Mouse (Mus musculus) hindbrain, embryonic 13.5 days (tissue): ENCODE data around the gene Dusp23. TPM values are rescaled to one million over a fixed set of nuclear protein-coding genes. Genes with fewer than 3 reads are reported as not detected.

Source experiments
- ATAC-seq: fragments of 200-750 bp; cut with Nextera tagmentation; 2 replicates; pipeline ENCODE4 v1.8.0; 2017; ENCODE audit warnings: moderate TSS enrichment; ENCODE audit not compliant: low FRiP score
- H3K27ac ChIP-seq: fragments of 300-500 bp; sonication (generic); 2 replicates; pipeline ENCODE4 v1.5.1; 2015; ENCODE audit warnings: inconsistent platforms, mild to moderate bottlenecking, moderate library complexity
- H3K27me3 ChIP-seq: fragments of 300-500 bp; sonication (generic); 2 replicates; pipeline ENCODE4 v1.6.1; 2015; ENCODE audit warnings: mild to moderate bottlenecking, inconsistent platforms
- H3K36me3 ChIP-seq: fragments of 300-500 bp; sonication (generic); 2 replicates; pipeline ENCODE4 v1.6.1; 2015; ENCODE audit warnings: mild to moderate bottlenecking, inconsistent platforms
- H3K4me1 ChIP-seq: fragments of 300-500 bp; sonication (generic); replicated peaks from 2 replicates; pipeline ENCODE4 v1.6.1; 2015; ENCODE audit warnings: inconsistent platforms
- H3K4me2 ChIP-seq: fragments of 300-500 bp; sonication (generic); 2 replicates; pipeline ENCODE4 v1.6.1; 2015; ENCODE audit warnings: inconsistent platforms, mild to moderate bottlenecking, moderate library complexity
- H3K4me3 ChIP-seq: fragments of 300-500 bp; sonication (generic); 2 replicates; pipeline ENCODE4 v1.5.1; 2015; ENCODE audit warnings: mild to moderate bottlenecking, inconsistent platforms
- H3K9ac ChIP-seq: fragments of 300-500 bp; sonication (generic); 2 replicates; pipeline ENCODE4 v1.6.1; 2015; ENCODE audit warnings: mild to moderate bottlenecking, inconsistent platforms
- H3K9me3 ChIP-seq: fragments of 300-500 bp; sonication (generic); 2 replicates; pipeline ENCODE4 v1.6.1; 2016; ENCODE audit warnings: inconsistent platforms
- WGBS: fragments of 180-500 bp; shearing (Covaris S2); methylation state at CpG from one replicate; pipeline ENCODE4 v1.1.7; 2015; 5-methylcytosine and 5-hydroxymethylcytosine counted together
- polyA plus RNA-seq: library from polyadenylated mRNA; unstranded; fragments of >200 nt; fragmentation: Nextera tagmentation; extraction: Ambion mirVana; gene quantifications from 2 replicates; pipeline ENCODE4 v1.2.1, GENCODE M21; 2015

The Dusp23 gene
- polyA plus RNA-seq, 1 experiment from 2014 or later: 11.0 TPM

DNA sequence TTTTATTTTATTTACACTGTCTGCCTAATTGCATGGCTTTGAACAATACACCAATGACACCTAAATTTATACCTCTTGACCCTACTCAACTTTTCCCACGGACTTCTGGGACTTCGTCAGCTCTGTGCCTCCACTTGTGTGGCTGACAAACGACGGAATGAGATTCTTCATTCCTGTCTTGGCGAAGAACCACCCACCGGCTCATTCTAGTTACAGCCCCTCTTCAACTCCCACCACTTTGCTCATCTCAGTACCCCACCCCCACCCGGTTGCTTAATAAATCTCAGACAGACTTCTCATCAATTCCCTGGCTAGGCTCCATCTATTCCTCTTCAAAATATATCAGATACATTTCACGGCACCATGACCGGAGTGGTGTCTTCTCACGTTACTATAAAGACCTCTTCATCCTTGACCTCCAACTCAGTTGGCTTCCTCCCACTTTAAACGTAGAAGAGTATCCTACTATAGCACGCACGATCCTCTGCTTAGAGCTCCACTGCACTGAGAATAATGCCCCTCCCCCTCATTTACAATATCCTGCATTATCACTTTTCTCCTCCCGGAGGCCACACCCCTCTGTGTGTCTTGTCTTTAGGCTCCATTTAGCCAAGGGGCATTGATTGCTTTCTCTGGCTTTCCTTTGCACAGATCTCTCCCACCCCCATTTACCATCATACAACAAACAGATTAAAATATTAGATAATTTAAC lies 15.2 kb downstream of the Dusp23 start:
- peak; percentile 60 for ATAC-seq
- WGBS: 18% methylated on average over 14 of the region's 14 CpGs
- H3K27ac ChIP-seq: no peak overlapping the region

DNA sequence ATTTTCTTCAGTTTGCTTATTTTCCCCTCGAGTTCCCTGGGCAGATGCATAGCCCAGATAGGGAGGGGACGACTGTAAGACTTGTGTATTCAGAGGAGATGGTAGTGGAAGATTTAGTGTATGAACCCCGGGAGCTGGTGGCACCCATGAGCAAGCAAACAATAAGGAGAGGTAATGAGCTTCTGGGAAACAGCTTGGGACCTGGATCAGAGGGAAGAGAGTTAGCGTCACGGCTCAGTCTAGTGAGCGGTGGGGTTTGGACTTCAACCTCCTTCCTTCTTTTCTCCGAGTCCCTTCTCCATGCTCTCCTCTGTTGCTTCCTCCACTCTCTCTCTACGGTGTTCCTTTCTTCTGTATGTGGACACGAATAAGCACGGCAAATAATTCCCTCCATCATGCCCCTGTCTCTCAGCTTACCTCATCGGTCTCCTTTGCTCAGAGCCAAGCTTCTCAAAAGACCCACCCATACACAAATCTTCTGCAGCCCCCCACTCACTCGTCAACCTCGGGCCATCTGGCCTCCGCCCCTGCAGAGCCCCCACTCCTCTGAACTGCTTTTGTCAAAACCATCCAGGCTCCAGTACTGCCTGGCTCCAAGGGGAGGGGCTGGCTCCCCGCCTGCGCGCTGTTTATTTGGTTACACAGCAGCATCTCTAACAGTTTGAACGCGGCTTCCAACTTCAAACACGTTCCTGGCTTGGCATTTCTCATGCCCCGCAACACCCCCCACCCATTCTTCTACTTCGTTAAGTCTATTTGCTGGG lies 16.0 kb downstream of the Dusp23 start:
- Histone ChIP-seq H3K4me3 (peak overlapping the region; percentile 47), H3K27me3 (no peaks in the 10 kb centered on the region), H3K27ac (peak overlapping the region; percentile 27), H3K4me1 (peaks cover 15% of the 10 kb centered on the region), H3K9ac (peak overlapping the region; percentile 75), H3K9me3 (no peaks in the 10 kb centered on the region), H3K4me2 (peak overlapping the region; percentile 79), H3K36me3 (no peaks in the 10 kb centered on the region)
- WGBS: 9% methylated on average over 21 of the region's 22 CpGs
- peak; percentile 89 for ATAC-seq

More for the DNA sequence above, 15.2 kb downstream of the Dusp23 start:
- peaks cover 15% of the 10 kb centered on the region for H3K4me1 ChIP-seq
- no peaks in the 10 kb centered on the region for H3K36me3 ChIP-seq
- H3K4me2 ChIP-seq: peak overlapping the region; percentile 79
- no peaks in the 10 kb centered on the region for H3K27me3 ChIP-seq
- peak overlapping the region; percentile 47 for H3K4me3 ChIP-seq
- H3K9me3 ChIP-seq: no peaks in the 10 kb centered on the region
- H3K9ac ChIP-seq: peak overlapping the region; percentile 75; the same call in 1 of the 2 replicates

DNA sequence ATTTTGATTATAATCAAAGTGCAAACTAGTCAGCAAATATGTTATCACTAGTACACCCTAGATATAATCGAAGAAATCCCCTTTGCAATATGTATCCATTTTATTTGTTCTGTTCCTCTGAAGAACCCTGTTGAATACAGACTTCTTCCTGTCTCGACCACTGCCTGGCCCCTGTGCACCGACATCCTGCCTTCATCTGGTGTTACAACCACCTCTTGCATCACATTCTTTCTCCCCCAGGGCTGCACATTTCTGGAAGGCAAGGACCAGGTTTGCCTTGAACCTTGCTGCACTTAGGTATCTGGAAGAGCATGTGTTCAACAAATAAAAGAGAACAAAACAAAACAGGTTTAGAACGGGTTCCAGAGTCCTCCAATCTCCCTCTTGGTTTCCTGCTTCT lies 17.4 kb downstream of the Dusp23 start:
- ATAC-seq: no peak
- no peak overlapping the region for H3K4me2 ChIP-seq
- H3K27me3 ChIP-seq: no peaks in the 10 kb centered on the region
- H3K36me3 ChIP-seq: no peaks in the 10 kb centered on the region
- H3K9me3 ChIP-seq: no peaks in the 10 kb centered on the region
- no peak overlapping the region for H3K27ac ChIP-seq
- 75% methylated on average over 4 of the region's 4 CpGs for WGBS
- H3K4me3 ChIP-seq: no peak overlapping the region
- peaks cover 15% of the 10 kb centered on the region for H3K4me1 ChIP-seq
- H3K9ac ChIP-seq: no peak overlapping the region

DNA sequence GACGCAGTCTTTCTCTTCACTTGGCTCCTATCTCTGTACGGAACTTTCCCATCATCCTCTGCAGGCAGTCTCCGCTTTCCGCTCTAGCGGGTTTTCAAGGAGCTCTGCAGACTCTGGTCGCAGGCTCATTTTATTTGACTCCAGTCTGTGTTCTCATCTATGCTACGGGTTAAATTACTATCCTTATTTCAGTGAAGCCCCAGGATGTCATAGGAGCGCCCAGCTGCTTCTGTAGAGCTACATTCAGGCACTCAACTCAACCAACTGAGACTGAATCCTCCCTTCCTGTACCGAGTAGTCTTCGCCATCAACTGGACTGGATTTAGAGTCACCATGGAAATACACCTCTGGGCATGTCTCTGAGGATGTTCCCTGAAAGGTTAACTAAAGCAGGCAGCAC lies 18.1 kb downstream of the Dusp23 start:
- no peak overlapping the region for H3K9ac ChIP-seq
- ATAC-seq: no peak

DNA sequence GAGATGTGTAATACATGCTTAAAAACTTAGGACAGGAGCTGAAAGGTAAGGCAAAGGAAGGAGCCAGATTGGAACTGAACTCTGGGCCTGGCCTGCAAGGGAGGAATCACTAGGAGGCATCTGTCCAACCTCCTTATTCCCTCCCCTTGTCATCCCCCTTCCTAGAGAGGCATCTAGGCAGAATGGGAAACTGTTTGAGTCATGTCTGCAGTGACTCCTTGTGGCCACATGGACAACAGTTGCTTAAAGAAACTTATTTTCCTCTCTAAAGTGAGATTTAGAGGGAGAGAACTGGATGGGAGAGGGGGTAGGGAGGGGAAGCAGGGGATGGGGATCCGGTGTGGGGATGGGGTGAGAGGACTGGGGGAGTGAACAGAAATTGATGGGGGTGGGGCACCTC lies 20.0 kb downstream of the Dusp23 start:
- H3K4me3 ChIP-seq: no peak overlapping the region
- no peak for ATAC-seq
- no peak overlapping the region for H3K4me2 ChIP-seq
- H3K36me3 ChIP-seq: no peaks in the 10 kb centered on the region
- no peak overlapping the region for H3K9ac ChIP-seq
- H3K27ac ChIP-seq: no peak overlapping the region
- H3K4me1 ChIP-seq: peaks cover 14% of the 10 kb centered on the region
- WGBS: 64% methylated on average over 1 of the region's 1 CpGs
- H3K9me3 ChIP-seq: no peaks in the 10 kb centered on the region
- H3K27me3 ChIP-seq: no peaks in the 10 kb centered on the region

More for the DNA sequence above, 18.1 kb downstream of the Dusp23 start:
- Histone ChIP-seq H3K4me2 (no peak overlapping the region), H3K9me3 (no peaks in the 10 kb centered on the region), H3K4me1 (peaks cover 15% of the 10 kb centered on the region), H3K27me3 (no peaks in the 10 kb centered on the region), H3K4me3 (no peak overlapping the region), H3K36me3 (no peaks in the 10 kb centered on the region), H3K27ac (no peak overlapping the region)
- WGBS: 80% methylated on average over 10 of the region's 10 CpGs

DNA sequence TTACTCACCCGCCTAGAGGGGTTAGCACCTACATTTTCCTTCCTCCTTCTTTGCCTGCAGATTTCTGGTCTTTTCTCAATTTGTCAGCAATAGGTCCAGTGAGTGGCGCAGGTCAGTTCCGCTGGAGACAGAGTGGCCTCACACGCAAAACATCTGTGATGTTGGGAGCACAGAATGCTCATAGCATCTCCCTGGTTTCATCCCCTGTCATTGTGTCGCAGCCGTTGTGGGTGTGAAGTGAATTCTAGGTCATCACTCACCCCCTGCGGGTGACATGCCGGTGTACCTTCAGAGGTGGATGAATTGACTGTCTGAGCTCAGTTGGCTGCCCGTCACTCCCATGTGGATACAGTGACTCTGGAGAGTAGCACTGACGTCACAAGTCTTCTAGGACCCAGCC lies 21.5 kb downstream of the Dusp23 start:
- no peak for ATAC-seq
- no peak overlapping the region for H3K4me3 ChIP-seq
- WGBS: 83% methylated on average over 10 of the region's 10 CpGs
- no peaks in the 10 kb centered on the region for H3K9me3 ChIP-seq
- no peak overlapping the region for H3K4me2 ChIP-seq
- no peaks in the 10 kb centered on the region for H3K36me3 ChIP-seq
- H3K4me1 ChIP-seq: no peaks in the 10 kb centered on the region; the same call in 1 of the 2 replicates
- H3K27ac ChIP-seq: no peak overlapping the region
- H3K9ac ChIP-seq: no peak overlapping the region
- no peaks in the 10 kb centered on the region for H3K27me3 ChIP-seq

DNA sequence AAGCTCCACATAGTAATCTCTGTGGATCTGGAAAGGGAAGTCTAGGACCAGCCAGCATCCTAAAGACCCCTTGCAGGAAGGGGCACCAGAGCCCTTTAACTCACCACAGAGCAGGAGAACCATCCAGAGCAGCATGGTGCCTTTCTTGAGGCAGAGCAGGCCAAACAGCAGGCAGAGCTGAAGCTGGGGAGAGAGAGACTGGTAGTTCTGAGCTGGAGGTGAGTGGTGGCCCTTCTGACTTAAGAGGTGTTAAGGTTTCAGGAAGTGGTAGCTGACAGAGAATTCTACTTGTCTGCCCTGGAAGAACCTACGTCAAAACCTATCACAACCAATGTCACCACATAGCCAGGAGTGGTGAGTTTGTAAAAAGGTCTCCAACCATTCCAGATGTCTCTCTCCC lies 30.4 kb downstream of the Dusp23 start, which contains the start of gene Fcrl6:
Gene Fcrl6 (minus strand): TSS at position 226 of the 400 bp plus-strand sequence.
- H3K36me3 ChIP-seq: no peaks in the 10 kb centered on the region
- no peaks in the 10 kb centered on the region for H3K9me3 ChIP-seq
- 60% methylated on average over 1 of the region's 1 CpGs for WGBS
- no peak within 1 kb of the TSS for H3K4me2 ChIP-seq
- H3K27me3 ChIP-seq: no peaks in the 10 kb centered on the region
- no peak within 1 kb of the TSS for H3K4me3 ChIP-seq
- H3K27ac ChIP-seq: no peak within 1 kb of the TSS
- ATAC-seq: no peak
- H3K4me1 ChIP-seq: no peaks in the 10 kb centered on the region
- H3K9ac ChIP-seq: no peak within 1 kb of the TSS

DNA sequence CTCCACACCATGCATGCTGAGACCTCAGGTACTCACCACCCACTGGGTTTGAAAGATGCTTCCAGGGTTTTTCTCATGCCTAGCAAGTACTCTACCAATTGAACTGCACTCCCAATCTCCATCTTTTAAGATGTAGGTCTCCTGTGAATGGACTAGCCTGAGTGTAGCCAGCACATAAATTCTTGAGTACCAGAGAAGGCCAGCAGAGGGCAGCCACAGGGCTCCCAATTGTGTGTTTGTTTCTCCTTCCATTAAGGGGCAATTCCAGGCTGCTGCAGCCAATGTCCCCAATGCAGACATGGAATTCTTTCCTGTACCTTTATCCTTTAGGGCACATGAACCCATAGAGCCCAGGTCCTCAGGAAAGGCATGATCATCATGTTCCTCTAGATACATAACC lies 38.3 kb downstream of the Dusp23 start:
- H3K27ac ChIP-seq: no peak overlapping the region
- ATAC-seq: no peak
- H3K4me3 ChIP-seq: no peak overlapping the region
- H3K36me3 ChIP-seq: no peaks in the 10 kb centered on the region
- no peak overlapping the region for H3K4me2 ChIP-seq
- no peaks in the 10 kb centered on the region for H3K27me3 ChIP-seq
- H3K9ac ChIP-seq: no peak overlapping the region
- no peaks in the 10 kb centered on the region for H3K9me3 ChIP-seq
- H3K4me1 ChIP-seq: no peaks in the 10 kb centered on the region

DNA sequence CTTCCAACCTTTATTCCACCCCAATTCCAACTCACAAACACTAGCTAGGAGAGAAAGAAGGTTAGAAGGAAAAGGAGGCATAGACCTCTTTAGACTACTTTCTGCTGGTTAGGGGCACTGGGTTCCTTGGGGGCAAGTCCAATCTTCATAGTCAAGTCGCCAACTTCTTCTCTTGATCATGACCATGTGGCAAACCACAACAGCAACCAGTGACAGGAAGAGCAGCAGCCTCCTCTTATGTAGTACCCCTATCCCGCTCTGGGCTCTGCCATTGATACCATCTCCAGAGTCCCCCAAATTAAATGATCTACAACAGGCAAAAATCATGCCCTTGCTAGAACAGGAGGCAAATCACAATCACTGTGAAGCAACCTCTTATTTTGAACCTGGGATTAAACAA lies 38.8 kb downstream of the Dusp23 start:
- Histone ChIP-seq H3K27ac (no peak overlapping the region), H3K27me3 (no peaks in the 10 kb centered on the region), H3K4me1 (no peaks in the 10 kb centered on the region), H3K9me3 (no peaks in the 10 kb centered on the region), H3K9ac (no peak overlapping the region), H3K36me3 (no peaks in the 10 kb centered on the region), H3K4me3 (no peak overlapping the region), H3K4me2 (no peak overlapping the region)
- WGBS: 93% methylated on average over 2 of the region's 2 CpGs
- no peak for ATAC-seq

DNA sequence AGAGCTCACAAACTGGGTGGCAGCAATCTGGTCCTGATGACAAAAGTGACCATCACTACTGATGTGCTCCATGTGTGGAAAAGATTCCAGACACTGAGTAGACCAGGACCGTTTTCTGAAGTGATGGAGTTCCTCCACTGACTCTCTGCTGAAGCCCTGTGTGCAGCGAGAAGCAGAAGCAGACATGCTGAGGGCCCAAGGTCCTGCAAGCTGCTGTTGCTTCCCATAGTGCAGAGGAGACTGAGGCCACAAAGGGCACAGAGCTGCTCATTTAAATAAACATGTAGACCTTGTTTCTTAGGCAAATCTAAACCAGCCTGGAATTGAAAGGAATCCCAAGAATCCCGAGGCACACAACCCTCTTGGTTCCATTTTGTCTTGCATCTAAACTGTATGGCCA lies 39.4 kb downstream of the Dusp23 start:
- no peaks in the 10 kb centered on the region for H3K36me3 ChIP-seq
- no peaks in the 10 kb centered on the region for H3K4me1 ChIP-seq
- no peak overlapping the region for H3K27ac ChIP-seq
- no peaks in the 10 kb centered on the region for H3K27me3 ChIP-seq
- no peak overlapping the region for H3K4me3 ChIP-seq
- WGBS: 77% methylated on average over 3 of the region's 3 CpGs
- H3K4me2 ChIP-seq: no peak overlapping the region
- ATAC-seq: no peak
- no peaks in the 10 kb centered on the region for H3K9me3 ChIP-seq
- no peak overlapping the region for H3K9ac ChIP-seq

DNA sequence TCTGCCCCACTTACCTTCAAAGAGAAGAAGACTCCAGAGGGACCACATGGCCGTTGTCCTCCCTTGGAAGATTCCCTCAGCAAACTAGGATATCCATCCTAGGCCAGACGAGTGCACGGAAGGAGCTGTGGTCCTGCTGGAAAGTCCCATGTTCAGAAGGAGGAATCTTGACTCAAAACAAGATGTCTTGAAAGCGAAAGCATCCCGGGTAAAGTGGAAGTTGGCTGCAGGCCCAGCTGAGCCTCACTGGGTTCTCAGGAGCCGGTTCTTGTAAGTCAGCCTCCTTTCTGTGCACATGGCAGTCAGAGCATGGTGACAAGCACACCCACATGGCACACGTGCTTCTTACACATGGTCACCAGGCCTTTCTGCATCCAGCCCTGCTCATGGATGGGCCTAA lies 42.4 kb downstream of the Dusp23 start, which contains the start of gene Slamf8:
Gene Slamf8 (minus strand): TSS at position 184 of the 400 bp plus-strand sequence.
- Histone ChIP-seq H3K4me2 (no peak within 1 kb of the TSS), H3K27me3 (no peaks in the 10 kb centered on the region)
- 86% methylated on average over 7 of the region's 7 CpGs for WGBS

DNA sequence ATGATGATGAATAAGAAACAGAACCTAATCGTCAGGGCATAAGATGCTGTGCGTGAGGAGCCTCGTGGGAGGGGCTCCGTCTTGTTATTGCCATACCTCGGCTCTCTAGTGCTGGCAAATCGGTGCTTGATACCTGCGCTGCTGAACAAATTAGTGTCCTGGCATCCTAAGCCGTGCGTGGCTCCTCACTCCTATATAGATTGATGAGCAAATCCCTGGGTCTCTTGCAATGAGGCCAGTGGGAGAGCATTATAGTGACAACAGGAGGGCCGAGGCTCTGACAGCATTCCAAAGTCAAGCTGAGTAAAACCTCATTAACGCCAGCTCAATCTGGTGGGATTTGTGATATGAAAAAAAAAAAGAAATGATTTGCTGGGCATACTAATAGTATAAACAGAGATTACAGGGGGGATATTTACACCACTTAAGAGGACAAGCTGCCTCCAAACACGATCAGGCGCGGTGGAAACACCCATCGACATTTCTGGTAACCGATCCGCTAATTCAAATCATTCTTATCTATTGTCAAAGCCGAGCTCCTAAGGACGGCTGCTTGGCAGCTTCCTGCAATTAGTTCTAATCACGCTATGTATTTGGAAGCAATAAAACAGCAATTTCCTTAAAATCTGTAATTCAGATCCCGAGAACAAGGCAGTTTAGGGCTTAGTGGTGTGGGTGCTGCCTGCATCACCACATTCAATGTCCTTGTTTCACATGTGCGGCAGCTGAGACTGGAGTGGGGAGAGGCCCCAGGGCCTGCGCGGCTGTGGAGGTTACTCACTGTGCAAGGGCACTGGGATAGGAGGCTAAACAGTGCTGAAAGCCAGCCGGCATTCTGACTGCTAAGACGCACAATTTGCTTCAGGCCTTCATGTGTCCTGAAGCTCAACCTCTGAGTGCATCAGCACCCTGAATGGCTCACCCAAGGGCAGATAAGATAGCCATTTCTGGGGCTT lies 46.9 kb downstream of the Dusp23 start:
- Histone ChIP-seq H3K9ac (no peak overlapping the region; the same call in 1 of the 2 replicates), H3K4me2 (peak overlapping the region; percentile 25), H3K27ac (peak overlapping the region; percentile 78), H3K4me3 (no peak overlapping the region), H3K9me3 (no peaks in the 10 kb centered on the region), H3K36me3 (no peaks in the 10 kb centered on the region), H3K4me1 (peaks cover 20% of the 10 kb centered on the region), H3K27me3 (peaks cover 6% of the 10 kb centered on the region; the same call in 1 of the 2 replicates)
- peak; percentile 72 for ATAC-seq
- 23% methylated on average over 26 of the region's 26 CpGs for WGBS

More for the DNA sequence above, 42.4 kb downstream of the Dusp23 start, which contains the start of gene Slamf8:
- Histone ChIP-seq H3K4me3 (no peak within 1 kb of the TSS), H3K9me3 (no peaks in the 10 kb centered on the region), H3K27ac (no peak within 1 kb of the TSS), H3K9ac (no peak within 1 kb of the TSS), H3K4me1 (peaks cover 12% of the 10 kb centered on the region), H3K36me3 (no peaks in the 10 kb centered on the region)
- ATAC-seq: no peak
